Mouse (Mus musculus): ENCODE results near the gene Flrt1. TPM values are rescaled to one million over a fixed set of nuclear protein-coding genes. Genes with fewer than 3 reads are reported as not detected.
"Not testable (repeated sequence)": the region's sequence is repeated elsewhere in the genome, so short reads cannot be mapped to it uniquely, and the experiment has no call there.

The Flrt1 gene
- polyA plus RNA-seq, 1 experiment from 2014 or later, result 13.3 TPM

DNA sequence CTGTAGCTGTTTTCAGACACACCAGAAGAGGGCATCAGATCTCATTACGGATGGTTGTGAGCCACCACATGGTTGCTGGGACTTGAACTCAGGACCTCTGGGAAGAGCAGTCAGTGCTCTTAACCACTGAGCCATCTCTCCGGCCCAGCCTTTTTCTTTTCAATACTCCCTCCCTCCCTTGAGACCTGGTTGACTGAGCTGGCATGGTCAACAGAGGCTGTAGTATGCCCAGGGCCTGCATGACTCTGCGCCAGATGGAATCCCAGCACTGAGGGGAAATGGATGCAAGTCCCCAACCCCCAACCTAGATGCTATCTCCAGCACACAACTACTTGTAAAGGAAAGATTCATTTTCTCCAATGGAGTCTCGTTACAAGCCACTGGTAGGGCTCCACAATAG lies 52.1 kb downstream of the Flrt1 start:
- H3K27me3 ChIP-seq (ENCODE audit: control insufficient read depth, insufficient read depth, low read length); H3K4me2 ChIP-seq (ENCODE audit: low read depth, low read length); H3K36me3 ChIP-seq (ENCODE audit: control insufficient read depth, insufficient read depth, low read length); H3K9me3 ChIP-seq (ENCODE audit: control insufficient read depth, low read length); ATAC-seq (ENCODE audit: low read depth); H3K4me3 ChIP-seq (ENCODE audit: low read depth, low read length); H3K27ac ChIP-seq (ENCODE audit: low read depth, low read length); H3K9ac ChIP-seq (replicated peaks; ENCODE audit: low read depth, low read length): not testable (repeated sequence)
- peaks cover 11% of the 10 kb centered on the region; the same call in 1 of the 2 replicates for H3K4me1 ChIP-seq (ENCODE audit: control insufficient read depth, insufficient read depth, low read length)
- WGBS, result 77% methylated on average over 4 of the region's 4 CpGs

- Histone ChIP-seq H3K36me3 (ENCODE audit: control insufficient read depth, insufficient read depth, low read length) (no peaks in the 10 kb centered on the region), H3K4me2 (ENCODE audit: low read depth, low read length) (no peak overlapping the region), H3K27me3 (ENCODE audit: control insufficient read depth, insufficient read depth, low read length) (no peaks in the 10 kb centered on the region), H3K27ac (ENCODE audit: low read depth, low read length) (no peak overlapping the region), H3K9ac (replicated peaks; ENCODE audit: low read depth, low read length) (no peak overlapping the region), H3K4me1 (ENCODE audit: control insufficient read depth, insufficient read depth, low read length) (0 out of 2 replicates have a peak, but pooled peaks cover 4% of the 10 kb centered on the region), H3K4me3 (ENCODE audit: low read depth, low read length) (no peak overlapping the region), H3K9me3 (ENCODE audit: control insufficient read depth, low read length) (no peaks in the 10 kb centered on the region)
- ATAC-seq (ENCODE audit: low read depth), result no peak
- 14% methylated on average over 4 of the region's 4 CpGs for WGBS
Observed at GRCm38 (mm10) chr19:7044706-7045105, 60.8 kb downstream of the Flrt1 start.

GRCm38 (mm10) chr19:7044279-7044678 lies 61.2 kb downstream of the Flrt1 start:
- Histone ChIP-seq H3K9me3 (ENCODE audit: control insufficient read depth, low read length) (no peaks in the 10 kb centered on the region), H3K36me3 (ENCODE audit: control insufficient read depth, insufficient read depth, low read length) (no peaks in the 10 kb centered on the region), H3K4me1 (ENCODE audit: control insufficient read depth, insufficient read depth, low read length) (0 out of 2 replicates have a peak, but pooled peaks cover 4% of the 10 kb centered on the region), H3K9ac (replicated peaks; ENCODE audit: low read depth, low read length) (no peak overlapping the region), H3K4me2 (ENCODE audit: low read depth, low read length) (no peak overlapping the region), H3K27ac (ENCODE audit: low read depth, low read length) (no peak overlapping the region), H3K27me3 (ENCODE audit: control insufficient read depth, insufficient read depth, low read length) (no peaks in the 10 kb centered on the region), H3K4me3 (ENCODE audit: low read depth, low read length) (no peak overlapping the region)
- no peak for ATAC-seq (ENCODE audit: low read depth)
- WGBS, result 41% methylated on average over 4 of the region's 4 CpGs

Other genes starting within 250 kb of the Flrt1 start
- gene Ccdc88b, start 247.5 kb downstream of the Flrt1 start, polyA plus RNA-seq (2014; fragmentation: Nextera tagmentation; extraction: Ambion mirVana), result 0.32 TPM in 2 replicates
- 104 and 106 TPM in 2 replicates for gene Trmt112, start 196.0 kb downstream of the Flrt1 start, polyA plus RNA-seq (2014; fragmentation: Nextera tagmentation; extraction: Ambion mirVana)
- 240 and 272 TPM in 2 replicates for gene Prdx5, start 195.6 kb downstream of the Flrt1 start, polyA plus RNA-seq (2014; fragmentation: Nextera tagmentation; extraction: Ambion mirVana)
- 6.9 and 8.4 TPM in 2 replicates for gene Esrra, start 183.9 kb downstream of the Flrt1 start, polyA plus RNA-seq (2014; fragmentation: Nextera tagmentation; extraction: Ambion mirVana)
- 0.94 and 5.6 TPM in 2 replicates for gene Catsperz, start 180.3 kb downstream of the Flrt1 start, polyA plus RNA-seq (2014; fragmentation: Nextera tagmentation; extraction: Ambion mirVana)
- gene Kcnk4, start 171.2 kb downstream of the Flrt1 start, polyA plus RNA-seq (2014; fragmentation: Nextera tagmentation; extraction: Ambion mirVana), result 9.4 and 9.9 TPM in 2 replicates
- 87.4 and 87.8 TPM in 2 replicates for gene Bad, start 163.9 kb downstream of the Flrt1 start, polyA plus RNA-seq (2014; fragmentation: Nextera tagmentation; extraction: Ambion mirVana)
- gene Gpr137, start 163.2 kb downstream of the Flrt1 start, polyA plus RNA-seq (2014; fragmentation: Nextera tagmentation; extraction: Ambion mirVana), result 57.3 and 59.6 TPM in 2 replicates
- gene Ppp1r14b, start 130.8 kb downstream of the Flrt1 start, polyA plus RNA-seq (2014; fragmentation: Nextera tagmentation; extraction: Ambion mirVana), result 140 and 162 TPM in 2 replicates
- gene Plcb3, start 129.3 kb downstream of the Flrt1 start, polyA plus RNA-seq (2014; fragmentation: Nextera tagmentation; extraction: Ambion mirVana), result 7.6 and 17.6 TPM in 2 replicates
- 93.0 and 119 TPM in 2 replicates for gene Fkbp2, start 125.2 kb downstream of the Flrt1 start, polyA plus RNA-seq (2014; fragmentation: Nextera tagmentation; extraction: Ambion mirVana)
- gene Vegfb, start 118.1 kb downstream of the Flrt1 start, polyA plus RNA-seq (2014; fragmentation: Nextera tagmentation; extraction: Ambion mirVana), result 52.0 and 60.9 TPM in 2 replicates
- gene Dnajc4, start 113.2 kb downstream of the Flrt1 start, polyA plus RNA-seq (2014; fragmentation: Nextera tagmentation; extraction: Ambion mirVana), result 23.7 and 28.5 TPM in 2 replicates
- 22.0 and 22.6 TPM in 2 replicates for gene Nudt22, start 109.6 kb downstream of the Flrt1 start, polyA plus RNA-seq (2014; fragmentation: Nextera tagmentation; extraction: Ambion mirVana)
- 22.2 and 29.8 TPM in 2 replicates for gene Trpt1, start 109.6 kb downstream of the Flrt1 start, polyA plus RNA-seq (2014; fragmentation: Nextera tagmentation; extraction: Ambion mirVana)
- gene Fermt3, start 86.3 kb downstream of the Flrt1 start, polyA plus RNA-seq (2014; fragmentation: Nextera tagmentation; extraction: Ambion mirVana), result 1.9 and 4.9 TPM in 2 replicates
- gene Stip1, start 65.8 kb downstream of the Flrt1 start, polyA plus RNA-seq (2014; fragmentation: Nextera tagmentation; extraction: Ambion mirVana), result 207 and 215 TPM in 2 replicates
- 4.7 and 5.6 TPM in 2 replicates for gene Macrod1, start 48.9 kb downstream of the Flrt1 start, polyA plus RNA-seq (2014; fragmentation: Nextera tagmentation; extraction: Ambion mirVana)
- gene Otub1, start 100.6 kb upstream of the Flrt1 start, polyA plus RNA-seq (2014; fragmentation: Nextera tagmentation; extraction: Ambion mirVana), result 240 and 255 TPM in 2 replicates
- 1,130 and 1,330 TPM in 2 replicates for gene Cox8a, start 111.9 kb upstream of the Flrt1 start, polyA plus RNA-seq (2014; fragmentation: Nextera tagmentation; extraction: Ambion mirVana)
- 68.7 and 71.3 TPM in 2 replicates for gene Naa40, start 135.5 kb upstream of the Flrt1 start, polyA plus RNA-seq (2014; fragmentation: Nextera tagmentation; extraction: Ambion mirVana)
- gene Rcor2, start 161.6 kb upstream of the Flrt1 start, polyA plus RNA-seq (2014; fragmentation: Nextera tagmentation; extraction: Ambion mirVana), result 8.4 and 10.8 TPM in 2 replicates
- 44.3 and 62.7 TPM in 2 replicates for gene Mark2, start 236.1 kb upstream of the Flrt1 start, polyA plus RNA-seq (2014; fragmentation: Nextera tagmentation; extraction: Ambion mirVana)